Mouse (Mus musculus) urinary bladder, postnatal 10 days (tissue): ENCODE measurements around the gene Rap2b.

Source experiments
- DNase-seq: peaks from one replicate; pipeline ENCODE4 v3.0.0; 2022; ENCODE audit warnings: low spot score

Gene Rap2b

GRCm38 (mm10) chr3:61386368-61386767, 24.9 kb downstream of the Rap2b start:
- no peak for DNase-seq

- DNase-seq: no peak
Measured at GRCm38 (mm10) chr3:61391564-61391963, 30.1 kb downstream of the Rap2b start.

- no peak for DNase-seq
Measured at GRCm38 (mm10) chr3:61392881-61393280, 31.4 kb downstream of the Rap2b start.

GRCm38 (mm10) chr3:61393520-61393919, 32.1 kb downstream of the Rap2b start:
- no peak for DNase-seq

- DNase-seq: no peak
Measured at GRCm38 (mm10) chr3:61395382-61395781, 33.9 kb downstream of the Rap2b start.

GRCm38 (mm10) chr3:61396728-61397127, 35.3 kb downstream of the Rap2b start:
- DNase-seq: no peak

GRCm38 (mm10) chr3:61400823-61401387, 39.5 kb downstream of the Rap2b start:
- no peak for DNase-seq

- DNase-seq: no peak
Measured at GRCm38 (mm10) chr3:61406921-61407320, 45.5 kb downstream of the Rap2b start.

- no peak for DNase-seq
Measured at GRCm38 (mm10) chr3:61409683-61410082, 48.2 kb downstream of the Rap2b start.

GRCm38 (mm10) chr3:61415883-61416282, 54.4 kb downstream of the Rap2b start:
- no peak for DNase-seq
